Mouse (Mus musculus) frontal cortex, adult 2 months (tissue): ENCODE data around the gene Snx4. TPM values are rescaled to one million over a fixed set of nuclear protein-coding genes. Genes with fewer than 3 reads are reported as not detected.
A peak's percentile ranks its signal among the peaks of the same experiment; 100 is the strongest.

Source experiments
- DNase-seq, 2 experiments: peaks; one replicate each; pipeline ENCODE4 v3.0.0; 2022; ENCODE audit warnings: low spot score in 1 of 2; ENCODE audit errors: extremely low spot score in 1 of 2
- polyA plus RNA-seq: library from polyadenylated mRNA; depleted of rRNA; stranded (reverse); fragments of >200 nt; gene quantifications from 2 replicates; pipeline ENCODE4 v1.2.3, GENCODE M21; 2012

The Snx4 gene
- polyA plus RNA-seq, 1 experiment: 28.1 TPM

- no peak for DNase-seq
Measured at GRCm38 (mm10) chr16:33267616-33268253, 16.5 kb downstream of the Snx4 start.

GRCm38 (mm10) chr16:33271824-33272223 is 20.6 kb downstream of the Snx4 start:
- DNase-seq: no peak

GRCm38 (mm10) chr16:33283079-33283478 is 31.8 kb downstream of the Snx4 start:
- DNase-seq: no peak

- no peak for DNase-seq
Measured at GRCm38 (mm10) chr16:33288536-33288935, 37.3 kb downstream of the Snx4 start.

GRCm38 (mm10) chr16:33289981-33290380 is 38.7 kb downstream of the Snx4 start:
- DNase-seq: no peak

- DNase-seq: no peak
Measured at GRCm38 (mm10) chr16:33292241-33292640, 41.0 kb downstream of the Snx4 start.

GRCm38 (mm10) chr16:33294681-33295080 is 43.4 kb downstream of the Snx4 start:
- DNase-seq: no peak

GRCm38 (mm10) chr16:33295321-33295720 is 44.1 kb downstream of the Snx4 start:
- no peak for DNase-seq

- DNase-seq: peak in 1 of 2 experiments; percentile 19
Measured at GRCm38 (mm10) chr16:33297493-33297892, 46.3 kb downstream of the Snx4 start.

GRCm38 (mm10) chr16:33306633-33307070 is 55.4 kb downstream of the Snx4 start:
- DNase-seq: peak; percentile 33 to 90

GRCm38 (mm10) chr16:33307761-33308160 is 56.5 kb downstream of the Snx4 start:
- no peak for DNase-seq

GRCm38 (mm10) chr16:33309066-33309465 is 57.8 kb downstream of the Snx4 start:
- DNase-seq: no peak

- no peak for DNase-seq
Measured at GRCm38 (mm10) chr16:33315611-33316010, 64.4 kb downstream of the Snx4 start.

GRCm38 (mm10) chr16:33317646-33318045 is 66.4 kb downstream of the Snx4 start:
- DNase-seq: no peak

GRCm38 (mm10) chr16:33318059-33318458 is 66.8 kb downstream of the Snx4 start:
- no peak for DNase-seq

- no peak for DNase-seq
Measured at GRCm38 (mm10) chr16:33325704-33326455, 74.6 kb downstream of the Snx4 start.

- DNase-seq: no peak
Measured at GRCm38 (mm10) chr16:33326589-33326988, 75.3 kb downstream of the Snx4 start.

- DNase-seq: no peak
Measured at GRCm38 (mm10) chr16:33327101-33327500, 75.9 kb downstream of the Snx4 start.

GRCm38 (mm10) chr16:33333015-33333414 is 81.8 kb downstream of the Snx4 start:
- DNase-seq: no peak

GRCm38 (mm10) chr16:33337177-33337576 is 85.9 kb downstream of the Snx4 start:
- peak; percentile 33 to 76 for DNase-seq

GRCm38 (mm10) chr16:33337681-33338080 is 86.4 kb downstream of the Snx4 start:
- no peak for DNase-seq

GRCm38 (mm10) chr16:33338492-33338891 is 87.2 kb downstream of the Snx4 start:
- no peak for DNase-seq
